Mouse (Mus musculus) ES-Bruce4 (cell line): ENCODE results near the gene Mcub.

Source experiments
- CTCF ChIP-seq: IDR thresholded peaks from one replicate; pipeline ENCODE4 v1.8.1; 2011; ENCODE audit warnings: low read depth, low read length
- EP300 ChIP-seq: IDR thresholded peaks from 2 replicates; pipeline ENCODE4 v1.6.1; 2011; ENCODE audit warnings: low read depth, low read length; ENCODE audit not compliant: insufficient read depth
- POLR2A ChIP-seq: IDR thresholded peaks from one replicate; pipeline ENCODE4 v1.8.1; 2011; ENCODE audit warnings: low read length; ENCODE audit not compliant: insufficient read depth

DNA sequence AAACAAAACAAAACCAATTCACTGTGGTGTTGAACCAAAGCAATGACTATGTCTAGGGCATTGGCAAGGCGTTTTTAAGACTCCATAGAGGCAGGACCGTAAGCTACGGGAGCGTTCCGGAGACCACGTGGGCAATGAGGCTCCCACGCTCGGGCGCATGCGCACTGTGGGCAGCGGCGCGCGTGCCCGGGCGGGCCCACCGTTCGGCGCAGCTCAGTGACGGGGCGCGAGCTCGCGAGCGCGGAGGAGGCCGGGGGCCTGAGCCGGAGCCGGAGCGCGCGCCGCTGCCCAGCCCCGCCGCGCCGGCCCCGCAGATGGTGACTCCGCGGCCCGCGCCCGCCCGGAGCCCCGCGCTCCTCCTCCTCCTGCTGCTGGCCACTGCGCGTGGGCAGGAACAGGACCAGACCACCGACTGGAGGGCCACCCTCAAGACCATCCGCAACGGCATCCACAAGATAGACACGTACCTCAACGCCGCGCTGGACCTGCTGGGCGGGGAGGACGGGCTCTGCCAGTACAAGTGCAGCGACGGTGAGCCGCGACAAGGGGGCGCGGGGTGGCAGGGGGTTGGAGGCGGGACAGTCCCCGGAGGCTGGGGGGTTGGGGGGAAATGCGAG is 91.5 kb downstream of the Mcub start, which contains the start of gene Pla2g12a:
- no peak for TF ChIP-seq POLR2A
- no peak for TF ChIP-seq CTCF
- TF ChIP-seq EP300: no peak
